Comparison of ENCODE assay signal across 24 mouse cellular contexts in the genomic region with DNA sequence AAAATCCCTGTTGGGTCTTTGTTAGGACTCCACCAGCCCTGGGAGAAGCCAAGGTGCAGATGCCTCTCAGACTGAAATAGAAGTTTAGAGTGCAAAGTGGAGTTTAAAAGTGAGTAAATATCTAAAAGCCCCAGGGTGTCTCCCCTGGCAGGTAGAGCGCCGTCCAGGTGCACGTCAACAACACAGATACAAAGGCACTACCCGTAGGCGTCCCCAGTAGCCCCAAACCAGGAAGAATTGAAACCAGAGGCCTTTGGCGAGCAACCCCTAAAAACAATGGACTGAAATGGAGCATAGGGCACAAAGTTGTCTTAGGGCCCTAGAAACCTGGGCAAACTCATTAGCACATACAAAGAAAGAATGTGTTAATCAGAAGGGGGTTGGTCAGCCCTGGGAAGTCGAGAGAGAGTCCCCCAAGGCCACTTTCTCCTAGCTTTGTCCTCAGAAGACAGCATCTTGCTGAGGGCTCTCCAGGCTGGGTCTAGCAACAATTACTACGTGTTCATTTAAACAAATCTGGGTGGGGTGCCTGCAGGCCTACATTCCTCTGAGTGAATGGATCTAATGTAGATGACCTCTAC. TPM values are rescaled to one million over a fixed set of nuclear protein-coding genes. Genes with fewer than 3 reads are reported as not detected.
"Had no signal": no experiment of that assay in that cellular context is flagged by ENCODE, and none has a peak within 500 bp of the region (broad histone marks: within the 10 kb centered on the region; RNA-seq: fewer than 3 reads in every experiment).

No protein-coding gene starts in this region.

- H3K9me3 ChIP-seq: midbrain, embryonic 10.5 days; midbrain, embryonic 12.5 days; neural tube, embryonic 13.5 days; neural tube, embryonic 15.5 days; stomach, embryonic 15.5 days had no signal

- H3K9ac ChIP-seq: lung, embryonic 14.5 days; midbrain, embryonic 12.5 days; neural tube, embryonic 13.5 days; neural tube, embryonic 15.5 days; stomach, embryonic 15.5 days had no signal

- H3K36me3 ChIP-seq: midbrain, embryonic 10.5 days; midbrain, embryonic 12.5 days; neural tube, embryonic 13.5 days; neural tube, embryonic 15.5 days; stomach, embryonic 15.5 days had no signal

- H3K27ac ChIP-seq: midbrain, embryonic 10.5 days; midbrain, embryonic 12.5 days; neural tube, embryonic 13.5 days; neural tube, embryonic 15.5 days; stomach, embryonic 15.5 days; stomach, postnatal 0 days had no signal

- H3K27me3 ChIP-seq: midbrain, embryonic 12.5 days had no signal

- H3K4me3 ChIP-seq: midbrain, embryonic 10.5 days; midbrain, embryonic 12.5 days; myocyte; neural tube, embryonic 13.5 days; neural tube, embryonic 15.5 days; stomach, embryonic 15.5 days had no signal

- H3K4me1 ChIP-seq: midbrain, embryonic 12.5 days; neural tube, embryonic 13.5 days; neural tube, embryonic 15.5 days; stomach, embryonic 15.5 days had no signal

- DNase-seq: lung, embryonic 14.5 days; lung, postnatal 10 days; lung, postnatal 4 days; midbrain, embryonic 14.5 days; retina, postnatal 1 day; right cerebral cortex, adult 18-20 months; right cerebral cortex, postnatal 14 days; thymus, adult 2 months; thymus, postnatal 25 days; thymus, postnatal 4 days had no signal

- ATAC-seq: midbrain, embryonic 16.5 days had no signal

- H3K4me2 ChIP-seq: lung, embryonic 14.5 days; midbrain, embryonic 12.5 days; neural tube, embryonic 13.5 days; neural tube, embryonic 15.5 days; stomach, embryonic 15.5 days had no signal

RNA-seq across cellular contexts. Expression of a gene that starts 27.3 kb away (rescaled TPM):
- total RNA-seq: megakaryocyte, adult 5-6 weeks; megakaryocyte-erythroid progenitor cell, adult 5-6 weeks had no signal
- polyA plus RNA-seq: lung, embryonic 14.5 days; lung, embryonic 16.5 days; myocyte; neural tube, embryonic 13.5 days; spleen, adult 2 months; stomach, postnatal 0 days; testis, adult 2 months; thymus, adult 2 months; urinary bladder, adult 2 months had no signal
